Mouse (Mus musculus) lung, adult 2 months (tissue): ENCODE measurements at regions not wholly inside any gene's neighbourhood (a gene's known extent, or its start where the extent isn't known, plus 50 kb on each side); places are given as distances from the start of the nearest gene placed in this dataset.
A peak's percentile ranks its signal among the peaks of the same experiment; 100 is the strongest.

Experiments
- DNase-seq: peaks from one replicate; pipeline ENCODE4 v3.0.0; 2022
- H3K4me1 ChIP-seq: fragments of 200-500 bp; 2 replicates; pipeline ENCODE4 v1.6.1; 2011; ENCODE audit warnings: low read length; ENCODE audit not compliant: control insufficient read depth, insufficient read depth
- H3K4me3 ChIP-seq: fragments of 200-500 bp; replicated peaks from 2 replicates; pipeline ENCODE3; 2011; ENCODE audit warnings: low read depth, mild to moderate bottlenecking, control low read depth, low read length; ENCODE audit errors: extremely low read depth
- CTCF ChIP-seq: fragments of 200-500 bp; IDR thresholded peaks from 2 replicates; pipeline ENCODE4 v1.5.1; 2011; ENCODE audit warnings: mild to moderate bottlenecking, low read length, control low read depth; ENCODE audit not compliant: insufficient read depth
- POLR2A ChIP-seq: fragments of 200-500 bp; IDR thresholded peaks from 2 replicates; pipeline ENCODE4 v1.6.1; 2011; ENCODE audit warnings: low read depth, mild to moderate bottlenecking, control low read depth, low read length, borderline replicate concordance; ENCODE audit errors: extremely low read depth
- WGBS: fragments of 180-500 bp; shearing (Covaris S2); methylation state at CpG from one replicate; pipeline ENCODE4 v1.1.7; 2018; 5-methylcytosine and 5-hydroxymethylcytosine counted together

GRCm38 (mm10) chr13:94707371-94708280, 81.1 kb upstream of the Tbca start:
- DNase-seq: no peak
- WGBS: 8% methylated on average over 28 of the region's 32 CpGs

GRCm38 (mm10) chr13:94708786-94709185, 79.9 kb upstream of the Tbca start:
- Histone ChIP-seq H3K4me1 (no peaks in the 10 kb centered on the region), H3K4me3 (no peak overlapping the region)
- TF ChIP-seq CTCF (no peak), POLR2A (no peak)
- 41% methylated on average over 5 of the region's 5 CpGs for WGBS
- no peak for DNase-seq

More at GRCm38 (mm10) chr13:94707371-94708280, 81.1 kb upstream of the Tbca start:
- Histone ChIP-seq H3K4me1 (peaks cover 3% of the 10 kb centered on the region; the same call in 1 of the 2 replicates), H3K4me3 (no peak overlapping the region)
- TF ChIP-seq POLR2A (no peak), CTCF (no peak)

- Histone ChIP-seq H3K4me1 (no peaks in the 10 kb centered on the region), H3K4me3 (no peak overlapping the region)
- 2% methylated on average over 50 of the region's 50 CpGs for WGBS
- DNase-seq: peak; percentile 7
- TF ChIP-seq POLR2A: no peak
- no peak for TF ChIP-seq CTCF
Measured at GRCm38 (mm10) chr13:94709691-94710573, 78.8 kb upstream of the Tbca start.

GRCm38 (mm10) chr13:94710574-94711172, 78.0 kb upstream of the Tbca start:
- no peak for TF ChIP-seq CTCF
- no peak for TF ChIP-seq POLR2A
- DNase-seq: no peak
- 4% methylated on average over 26 of the region's 26 CpGs for WGBS
- H3K4me3 ChIP-seq: no peak overlapping the region
- H3K4me1 ChIP-seq: no peaks in the 10 kb centered on the region

- H3K4me3 ChIP-seq: no peak overlapping the region
- H3K4me1 ChIP-seq: no peaks in the 10 kb centered on the region
- 29% methylated on average over 3 of the region's 3 CpGs for WGBS
- DNase-seq: no peak
- TF ChIP-seq CTCF: no peak
- no peak for TF ChIP-seq POLR2A
Measured at GRCm38 (mm10) chr13:94713451-94713850, 75.3 kb upstream of the Tbca start.

- Histone ChIP-seq H3K4me1 (no peaks in the 10 kb centered on the region), H3K4me3 (no peak overlapping the region)
- TF ChIP-seq CTCF (no peak), POLR2A (no peak)
- DNase-seq: no peak
- 54% methylated on average over 4 of the region's 4 CpGs for WGBS
Measured at GRCm38 (mm10) chr13:94721625-94722024, 67.1 kb upstream of the Tbca start.
